Mouse (Mus musculus) kidney, adult 8-10 months (tissue): Measurements from ENCODE around the gene St6galnac3.

Experiments used
- DNase-seq, 2 experiments: peaks; one replicate each; pipeline ENCODE4 v3.0.0; 2022

Gene St6galnac3

GRCm38 (mm10) chr3:153334152-153334825, 390.7 kb downstream of the St6galnac3 start:
- no peak for DNase-seq

- no peak for DNase-seq
These were observed 400.7 kb downstream of the St6galnac3 start for GRCm38 (mm10) chr3:153324307-153324706.

GRCm38 (mm10) chr3:153323446-153323845, 401.5 kb downstream of the St6galnac3 start:
- DNase-seq = no peak

GRCm38 (mm10) chr3:153313583-153313982, 411.4 kb downstream of the St6galnac3 start:
- no peak for DNase-seq

- DNase-seq = no peak
These were observed 411.8 kb downstream of the St6galnac3 start for GRCm38 (mm10) chr3:153313167-153313566.

- DNase-seq = no peak
These were observed 413.0 kb downstream of the St6galnac3 start for GRCm38 (mm10) chr3:153312006-153312405.

- no peak for DNase-seq
These were observed 416.6 kb downstream of the St6galnac3 start for GRCm38 (mm10) chr3:153308379-153308778.

GRCm38 (mm10) chr3:153305153-153305552, 419.8 kb downstream of the St6galnac3 start:
- DNase-seq = no peak

GRCm38 (mm10) chr3:153302376-153302775, 422.6 kb downstream of the St6galnac3 start:
- DNase-seq = no peak

GRCm38 (mm10) chr3:153296375-153297068, 428.5 kb downstream of the St6galnac3 start:
- DNase-seq = no peak

GRCm38 (mm10) chr3:153292853-153293252, 432.1 kb downstream of the St6galnac3 start:
- DNase-seq = no peak

- DNase-seq = no peak
These were observed 432.6 kb downstream of the St6galnac3 start for GRCm38 (mm10) chr3:153292363-153292762.

GRCm38 (mm10) chr3:153291406-153292045, 433.4 kb downstream of the St6galnac3 start:
- no peak for DNase-seq

- no peak for DNase-seq
These were observed 435.0 kb downstream of the St6galnac3 start for GRCm38 (mm10) chr3:153289971-153290370.

- no peak for DNase-seq
These were observed 437.4 kb downstream of the St6galnac3 start for GRCm38 (mm10) chr3:153287564-153287963.

GRCm38 (mm10) chr3:153287081-153287480, 437.9 kb downstream of the St6galnac3 start:
- no peak for DNase-seq

GRCm38 (mm10) chr3:153282123-153282765, 442.7 kb downstream of the St6galnac3 start:
- no peak for DNase-seq

- DNase-seq = no peak
These were observed 446.7 kb downstream of the St6galnac3 start for GRCm38 (mm10) chr3:153278249-153278648.

GRCm38 (mm10) chr3:153277389-153277999, 447.5 kb downstream of the St6galnac3 start:
- no peak for DNase-seq

- DNase-seq = no peak
These were observed 448.1 kb downstream of the St6galnac3 start for GRCm38 (mm10) chr3:153276830-153277388.

GRCm38 (mm10) chr3:153276101-153276829, 448.7 kb downstream of the St6galnac3 start:
- DNase-seq = no peak

- DNase-seq = no peak
These were observed 452.7 kb downstream of the St6galnac3 start for GRCm38 (mm10) chr3:153272241-153272640.
